Mouse (Mus musculus) liver, adult 2 months (tissue): ENCODE results near the gene Rpp25.

ENCODE experiments used
- CTCF ChIP-seq: fragments of 200-500 bp; IDR thresholded peaks from 2 replicates; pipeline ENCODE4 v1.5.1; 2011; ENCODE audit warnings: low read depth, low read length, control low read depth
- POLR2A ChIP-seq: fragments of 200-500 bp; IDR thresholded peaks from 2 replicates; pipeline ENCODE4 v1.6.1; 2011; ENCODE audit warnings: low read length, control low read depth; ENCODE audit not compliant: insufficient read depth; ENCODE audit errors: extremely low read depth

DNA sequence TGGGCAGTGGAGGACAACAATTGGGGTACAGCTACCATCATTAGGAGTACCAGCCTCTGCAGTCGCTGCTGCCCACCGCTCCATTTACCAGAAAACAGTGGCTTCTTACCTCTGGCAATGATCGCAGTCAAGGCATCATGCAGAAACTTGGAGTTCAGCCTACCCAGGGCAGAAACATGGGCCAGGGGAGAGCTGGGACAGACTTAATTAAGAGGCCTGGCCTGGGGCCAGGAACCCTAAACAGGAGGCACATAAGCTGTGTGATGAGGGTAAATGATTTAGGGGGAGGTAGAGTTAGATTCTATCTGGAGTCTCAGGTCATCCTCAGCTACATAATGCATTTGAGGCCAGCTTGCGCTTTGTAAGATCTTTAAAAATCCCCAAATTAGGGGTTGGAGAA, 45.4 kb downstream of the Rpp25 start:
- no peak for TF ChIP-seq POLR2A
- no peak for TF ChIP-seq CTCF
